Mouse (Mus musculus) urinary bladder, postnatal 14 days (tissue): ENCODE measurements around the gene Hspb1.

Experiments
- DNase-seq: peaks from one replicate; pipeline ENCODE4 v3.0.0; 2021; ENCODE audit warnings: low spot score

Hspb1 gene

DNA sequence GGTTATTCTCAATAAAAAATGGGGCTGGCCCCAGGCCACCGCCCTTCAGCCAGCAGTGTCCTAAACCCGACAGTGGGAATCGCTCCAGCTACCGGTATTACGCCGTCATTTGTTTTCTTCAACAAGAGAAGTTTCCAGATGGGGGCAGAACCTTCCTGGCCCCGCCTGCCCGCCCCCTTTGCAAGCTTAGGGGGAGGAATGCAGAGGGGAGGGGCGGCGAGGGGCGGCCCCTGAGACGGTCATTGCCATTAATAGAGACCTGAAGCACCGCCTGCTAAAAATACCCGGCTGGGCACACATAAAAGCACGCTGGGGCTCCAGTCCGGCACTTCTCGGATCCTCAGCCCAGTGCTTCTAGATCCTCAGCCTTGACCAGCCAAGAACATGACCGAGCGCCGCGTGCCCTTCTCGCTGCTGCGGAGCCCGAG is at the start of gene Hspb1:
Hspb1 (plus strand) TSS at position 245 of the 428 bp plus-strand sequence.
- peak; percentile 89 for DNase-seq

DNA sequence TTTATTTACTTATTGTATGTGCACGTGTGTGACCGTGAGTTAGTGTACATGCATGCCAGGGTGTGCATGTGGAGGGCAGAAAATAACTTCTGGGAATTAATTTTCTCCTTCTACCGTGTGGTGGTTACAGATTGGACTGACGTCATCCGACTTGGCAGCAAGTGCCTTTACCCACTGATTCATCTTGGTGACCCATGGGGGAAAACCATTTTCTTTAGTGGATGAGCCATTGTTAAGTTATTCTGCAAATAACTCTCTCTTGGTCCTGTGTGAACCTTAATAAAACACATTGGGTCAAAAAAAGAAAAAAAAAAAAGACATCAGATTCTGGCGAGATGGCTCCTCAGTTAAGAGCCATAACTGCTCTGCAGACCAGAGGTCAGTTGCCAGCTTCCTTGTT is 46.1 kb upstream of the Hspb1 start:
- DNase-seq = no peak

DNA sequence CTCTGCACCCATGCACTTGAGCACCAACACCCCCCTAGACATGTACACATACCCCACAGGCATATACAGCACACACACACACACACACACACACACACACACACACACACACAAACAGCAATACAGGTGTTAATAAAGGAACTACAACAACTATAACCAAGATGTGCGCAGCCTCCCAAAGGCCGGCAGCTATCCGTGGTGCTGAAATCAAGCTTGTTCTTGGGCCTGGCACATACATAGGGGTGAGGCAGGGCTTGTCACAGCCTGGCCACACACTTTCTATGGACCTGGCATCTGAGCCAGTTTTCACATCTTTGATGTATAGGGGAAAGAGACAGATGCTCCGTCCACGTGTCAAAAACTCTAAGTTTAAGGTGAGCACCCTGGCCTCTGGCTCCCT is 44.3 kb upstream of the Hspb1 start:
- peak; percentile 55 for DNase-seq

DNA sequence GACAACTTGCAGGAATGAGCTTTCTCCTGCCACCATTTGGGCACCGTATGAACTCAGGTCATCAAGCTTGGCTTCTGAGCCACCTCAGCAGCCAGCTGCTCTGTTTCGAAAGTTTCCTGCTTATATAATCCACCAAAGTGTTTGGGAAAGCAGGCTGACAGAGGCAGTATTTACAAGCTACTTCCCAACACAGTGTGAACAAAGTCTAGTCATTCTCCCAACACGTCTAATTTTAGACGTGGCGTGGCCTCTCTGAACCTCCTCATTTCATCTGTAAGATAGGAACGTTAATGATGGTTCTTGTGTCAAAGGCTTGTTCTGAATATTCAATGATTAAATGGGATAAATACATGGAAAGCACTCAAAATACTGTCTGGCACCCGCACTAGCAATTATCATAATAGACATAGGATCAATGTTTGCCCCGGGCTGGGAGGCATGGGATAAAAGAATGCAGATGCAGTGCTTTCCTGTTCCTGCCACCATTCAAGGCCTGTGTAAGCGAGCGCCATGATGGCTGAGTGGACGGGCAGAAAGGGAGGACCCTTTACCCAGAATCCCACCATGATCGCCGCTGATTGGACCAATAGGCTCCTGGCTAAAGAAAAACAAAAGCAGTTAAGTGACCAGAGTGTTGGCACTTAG is 41.9 kb upstream of the Hspb1 start:
- no peak for DNase-seq

DNA sequence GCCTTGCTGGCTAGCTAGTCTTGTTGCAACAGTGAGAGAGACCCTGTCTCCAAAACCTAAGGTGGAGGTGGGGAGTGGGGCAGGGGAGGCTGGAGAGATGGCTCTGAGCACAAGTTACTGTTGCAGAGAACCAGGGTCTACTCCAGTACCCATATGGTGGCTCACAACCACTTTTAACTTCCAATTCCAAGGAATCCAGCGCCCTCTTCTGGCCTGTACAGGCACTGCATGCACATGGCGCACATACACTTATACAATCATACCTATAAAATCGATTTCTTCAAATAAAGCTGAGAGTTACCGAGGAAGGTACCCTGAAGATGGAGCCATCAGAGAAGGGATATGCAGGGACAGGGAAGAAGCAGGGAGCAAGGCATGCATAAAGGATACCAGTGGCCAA is 40.3 kb upstream of the Hspb1 start:
- no peak for DNase-seq

DNA sequence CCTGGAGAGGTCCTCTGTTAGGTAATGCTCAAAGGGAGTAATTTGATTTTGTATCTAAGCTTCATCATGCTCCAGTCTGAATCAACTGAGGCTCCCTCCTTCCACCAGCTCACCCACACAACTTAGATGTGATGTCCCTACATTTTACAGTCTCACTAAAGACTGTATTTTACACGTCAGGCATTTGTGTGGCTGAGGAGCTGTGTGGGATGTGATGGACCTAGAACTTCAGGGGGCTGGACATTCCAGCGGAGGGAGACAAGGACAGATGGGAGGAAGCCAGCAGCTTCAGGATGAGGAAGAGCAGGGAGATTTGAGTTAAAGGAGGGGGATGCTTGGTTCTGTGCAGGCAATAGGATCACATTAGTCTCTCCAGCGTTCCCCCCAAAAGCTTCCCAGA is 39.8 kb upstream of the Hspb1 start:
- DNase-seq = no peak

DNA sequence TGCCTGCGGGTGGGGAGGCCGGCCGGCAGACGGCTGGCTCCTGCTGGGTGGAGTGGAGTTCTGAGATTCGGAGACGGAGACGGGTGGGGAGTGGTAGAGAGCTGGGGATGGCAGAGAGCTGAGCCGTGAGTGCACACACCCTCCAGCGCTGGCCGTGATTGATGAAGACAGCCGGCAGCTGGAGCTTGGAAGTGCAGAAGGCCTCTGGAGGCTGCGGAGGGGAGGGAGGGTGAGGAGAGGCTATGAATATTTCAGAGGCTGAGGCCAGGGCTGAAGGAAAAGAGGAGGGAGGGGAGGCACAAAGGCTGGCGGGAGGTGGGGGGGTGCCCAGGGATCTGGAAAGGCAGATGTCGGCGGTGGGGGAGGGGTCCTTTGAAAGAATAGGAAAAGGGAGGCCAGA is 36.7 kb upstream of the Hspb1 start:
- DNase-seq = no peak

DNA sequence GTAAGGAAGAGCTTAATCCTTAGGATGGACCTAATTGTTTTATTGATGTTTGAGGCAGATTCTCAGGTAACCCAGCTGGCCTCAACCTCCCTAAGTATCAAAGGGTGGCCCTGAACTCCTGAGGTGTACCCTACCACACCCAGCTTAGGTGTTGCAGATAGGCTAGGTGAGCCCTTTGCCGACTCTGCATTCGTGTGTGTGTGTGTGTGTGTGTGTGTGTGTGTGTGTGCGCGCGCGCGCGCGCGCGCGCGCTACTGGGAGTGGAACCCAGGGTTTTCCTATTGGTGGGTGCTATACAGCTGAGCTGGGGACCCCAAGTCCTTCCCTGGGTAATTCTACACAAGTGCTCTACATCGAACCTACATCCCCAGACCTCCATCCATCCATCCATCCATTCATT is 36.2 kb upstream of the Hspb1 start:
- no peak for DNase-seq

DNA sequence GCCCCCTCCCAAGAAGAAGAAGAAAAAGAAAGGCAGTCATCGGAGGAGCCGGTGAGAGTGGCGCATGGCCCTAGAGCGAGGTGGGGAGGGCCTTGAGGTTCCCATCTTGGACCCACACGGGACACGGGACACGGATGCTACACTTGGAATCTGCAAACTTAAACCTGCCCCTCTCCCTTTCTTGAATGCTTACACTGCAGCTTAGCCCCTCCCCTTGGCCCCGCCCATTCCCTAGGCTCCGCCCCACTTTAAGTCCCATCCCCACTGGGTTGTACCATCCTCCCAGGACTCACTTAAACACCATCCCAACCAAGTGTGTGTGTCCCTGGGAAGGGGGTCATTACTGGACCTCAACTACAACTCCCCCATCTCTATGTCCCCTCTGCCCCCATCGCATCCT is 35.3 kb upstream of the Hspb1 start:
- DNase-seq = no peak

DNA sequence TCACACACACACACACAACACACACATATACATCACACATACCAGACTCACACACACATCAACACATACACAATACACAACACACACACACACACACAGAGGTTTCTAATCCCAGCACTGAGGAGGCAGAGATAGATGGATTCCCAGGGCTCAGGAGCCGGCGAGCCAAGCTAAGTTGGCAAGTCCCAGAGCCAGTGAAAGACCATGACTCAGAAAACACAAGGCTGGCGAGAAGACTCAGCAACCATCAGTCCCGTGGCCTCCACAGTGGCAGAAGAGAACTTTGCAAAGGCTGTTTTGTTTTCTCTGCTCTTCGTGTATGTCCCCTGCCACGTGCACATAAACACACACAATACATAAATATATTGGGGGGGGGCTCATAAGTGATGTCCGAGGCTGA is 34.0 kb upstream of the Hspb1 start:
- no peak for DNase-seq

DNA sequence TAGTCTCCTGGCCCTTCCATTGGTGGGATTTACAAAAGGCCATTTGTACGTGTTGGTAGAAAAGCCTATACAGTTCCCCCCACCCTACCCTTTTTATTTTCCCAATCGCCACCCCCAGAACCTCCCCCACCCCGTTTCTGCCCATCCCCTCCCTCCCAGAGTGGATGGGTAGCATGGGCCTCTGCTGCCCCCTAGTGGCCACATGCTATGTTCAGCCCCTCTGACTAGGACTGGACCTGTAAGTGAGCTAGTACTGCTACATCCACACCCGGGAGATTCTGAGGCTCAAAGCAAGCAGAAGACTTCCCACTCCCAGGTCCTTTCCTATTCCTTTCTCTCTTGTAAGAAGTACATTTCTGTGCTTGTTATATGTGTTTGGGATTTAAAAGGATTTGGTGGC is 32.6 kb upstream of the Hspb1 start:
- DNase-seq = peak; percentile 74

DNA sequence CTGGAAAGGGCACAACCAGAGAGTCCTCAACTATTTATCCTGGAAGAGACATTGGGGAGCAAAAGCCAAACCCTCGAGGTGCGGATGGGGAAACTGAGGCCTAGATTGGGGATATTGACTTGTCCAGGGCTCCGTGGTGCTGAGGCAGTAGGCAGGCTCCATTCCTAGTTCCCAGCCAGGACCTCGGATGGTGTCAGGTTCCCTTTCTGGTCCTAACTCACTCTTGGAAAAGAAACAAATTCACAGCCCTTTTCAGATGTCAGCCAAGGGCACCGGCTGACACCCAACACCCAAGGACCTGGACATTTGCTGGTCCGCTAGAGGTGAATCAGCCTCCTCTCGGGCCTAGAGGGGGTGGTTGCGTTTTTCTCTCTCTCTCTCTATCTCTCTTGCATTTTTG is 21.1 kb upstream of the Hspb1 start:
- DNase-seq = no peak

DNA sequence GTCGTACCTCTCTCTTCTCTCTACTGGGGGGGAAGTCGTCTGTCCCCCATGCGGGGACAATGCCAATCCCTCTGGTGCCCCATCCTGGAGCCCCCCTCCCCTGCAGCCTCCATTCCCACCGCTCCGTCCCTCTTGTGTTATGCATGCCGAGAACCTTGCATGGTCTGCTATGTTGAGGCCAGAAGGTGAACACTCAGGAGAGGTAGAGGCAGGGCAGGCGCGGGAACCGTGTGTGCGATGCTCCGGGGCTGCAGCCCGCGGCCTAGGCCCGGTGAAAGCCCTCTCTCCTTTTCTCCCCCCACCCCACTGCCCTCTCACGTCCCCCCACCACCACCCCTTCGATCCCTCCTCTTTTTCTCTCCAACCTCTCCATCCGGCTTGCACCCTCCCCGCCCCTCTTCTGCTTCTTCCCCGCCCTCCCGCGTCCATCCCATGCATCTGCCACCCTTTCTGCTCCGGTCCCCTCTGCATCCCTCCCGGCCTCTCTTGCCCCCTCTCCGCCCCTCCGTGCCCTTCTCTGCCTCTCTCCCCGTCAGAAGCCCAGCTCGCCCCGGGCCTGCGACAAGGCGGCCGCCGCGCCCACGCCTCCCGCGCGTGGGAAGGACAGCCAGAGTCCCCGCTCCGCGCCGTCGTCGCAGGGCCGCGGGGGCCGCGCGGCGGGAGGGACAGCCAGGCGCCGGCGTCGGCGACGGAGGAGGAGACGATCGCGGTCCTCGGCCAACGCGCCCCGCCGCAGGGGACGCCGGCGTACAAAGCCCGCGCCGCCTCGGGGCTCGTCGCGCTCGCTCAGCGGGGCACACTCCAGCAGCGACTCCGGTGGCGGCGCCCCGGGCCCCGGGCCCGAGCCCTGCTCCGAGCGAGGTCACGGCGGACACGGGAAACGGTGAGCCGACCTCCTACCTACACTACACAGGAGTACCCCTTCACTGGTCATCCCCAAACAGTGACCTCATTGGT is 19.8 kb upstream of the Hspb1 start:
- DNase-seq = no peak

DNA sequence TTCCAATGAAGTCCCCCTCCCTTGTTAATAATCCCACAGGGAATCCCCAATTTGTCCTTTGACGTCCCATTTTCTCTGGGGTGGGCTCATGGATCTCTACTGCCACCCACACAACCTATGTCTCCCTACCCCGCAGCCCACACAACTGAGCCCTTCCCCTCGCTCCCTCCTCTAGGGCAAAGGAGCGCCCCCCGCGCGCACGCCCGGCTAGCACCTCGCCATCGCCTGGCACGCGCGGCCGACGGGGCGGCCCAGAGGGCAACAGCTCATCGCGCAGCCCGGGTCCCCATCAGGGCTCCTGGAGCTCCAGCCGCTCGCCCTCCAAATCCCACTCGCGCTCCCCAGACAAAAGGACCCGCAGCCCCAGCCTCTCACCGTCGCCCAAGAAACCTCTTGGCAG is 19.1 kb upstream of the Hspb1 start:
- DNase-seq = no peak

DNA sequence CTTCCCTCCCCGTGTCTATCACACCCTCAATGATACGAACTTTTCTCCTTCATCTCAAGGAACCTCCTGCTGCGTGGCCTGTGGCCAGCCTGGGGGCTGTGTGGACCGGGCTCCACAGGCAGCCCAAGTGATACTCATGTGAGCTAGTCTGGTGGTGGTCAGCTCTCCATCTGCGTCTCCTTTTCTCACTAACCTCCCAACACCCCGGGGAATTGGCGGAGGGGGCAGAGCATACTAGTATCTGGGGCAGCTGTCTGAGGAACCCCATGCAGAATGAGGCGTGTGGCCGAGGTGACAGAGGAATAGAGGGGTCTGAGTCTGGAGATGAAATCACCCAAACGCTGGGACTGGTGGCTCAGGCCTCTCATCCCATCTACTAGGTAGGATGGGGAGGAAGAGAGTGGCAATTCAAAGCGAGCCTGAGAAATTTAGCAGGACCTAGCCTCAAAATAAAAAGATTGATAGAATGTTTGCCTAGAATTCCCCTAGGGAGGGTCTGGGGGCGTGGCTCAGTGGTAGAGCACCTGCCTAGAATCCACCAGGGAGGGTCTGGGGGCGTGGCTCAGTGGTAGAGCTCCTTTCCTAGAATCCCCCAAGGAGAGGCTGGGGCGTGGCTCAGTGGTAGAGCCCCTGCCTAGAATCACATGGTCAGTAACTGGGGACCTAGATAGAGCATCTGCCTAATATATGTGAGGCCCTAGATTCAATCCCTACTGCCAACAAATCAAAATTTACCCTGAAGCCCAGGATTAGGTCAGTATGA is 17.9 kb upstream of the Hspb1 start:
- DNase-seq = no peak

DNA sequence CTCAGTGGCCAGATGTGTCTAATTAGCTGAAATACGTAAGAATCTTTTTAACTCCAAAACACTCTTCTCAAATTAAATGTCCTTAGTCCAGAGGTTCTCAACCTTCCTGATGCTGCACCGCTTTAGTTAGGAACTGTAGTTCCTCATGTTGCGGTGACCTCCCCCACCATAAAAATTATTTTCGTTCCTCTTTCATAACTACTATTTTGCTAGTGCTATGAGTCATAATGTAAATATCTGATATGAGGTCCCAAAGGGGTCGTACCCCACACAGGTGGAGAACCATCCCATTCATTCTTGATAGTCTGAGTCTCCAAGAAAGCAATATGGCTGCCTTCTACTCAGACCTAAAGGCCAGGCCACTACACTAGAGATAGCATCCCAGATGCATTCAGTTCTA is 17.2 kb upstream of the Hspb1 start:
- DNase-seq = no peak

DNA sequence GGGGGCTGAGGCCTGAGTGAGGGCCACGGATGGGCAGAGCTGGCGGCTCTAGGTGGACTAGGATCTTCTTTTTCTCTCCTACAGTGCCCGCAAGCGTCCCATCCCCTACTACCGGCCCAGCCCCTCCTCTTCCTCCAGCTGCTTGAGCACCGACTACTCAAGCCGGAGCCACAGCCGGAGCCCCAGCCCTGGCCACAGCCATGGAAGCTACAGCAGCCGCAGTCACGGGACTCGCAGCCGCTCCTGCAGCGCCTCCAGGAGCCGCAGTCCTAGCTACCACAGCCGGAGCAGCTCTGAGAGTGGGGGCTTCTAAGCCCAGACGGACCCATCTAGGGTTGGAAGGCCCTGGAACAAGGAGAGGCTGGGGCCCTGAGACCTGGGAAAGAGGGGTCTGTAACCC is 14.7 kb upstream of the Hspb1 start:
- DNase-seq = no peak

DNA sequence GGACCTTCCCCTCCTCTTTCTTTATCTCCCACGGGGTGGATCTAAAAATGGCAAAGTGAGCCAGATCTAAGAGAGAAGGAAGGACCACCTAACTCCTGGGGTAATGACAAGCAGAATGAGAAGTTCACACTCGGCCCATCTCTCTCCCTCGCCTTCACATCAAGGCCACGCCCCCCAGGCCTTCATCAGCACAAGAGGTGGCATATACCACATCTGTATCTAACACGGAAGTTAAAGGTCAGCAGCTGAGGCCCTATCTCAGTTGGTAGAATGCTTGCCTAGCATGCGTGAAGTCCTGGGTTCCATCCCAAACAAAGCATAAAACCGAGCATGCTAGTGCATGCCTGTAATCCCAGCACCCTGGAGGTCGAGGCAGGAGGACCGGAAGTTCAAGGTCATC is 14.0 kb upstream of the Hspb1 start:
- DNase-seq = no peak

DNA sequence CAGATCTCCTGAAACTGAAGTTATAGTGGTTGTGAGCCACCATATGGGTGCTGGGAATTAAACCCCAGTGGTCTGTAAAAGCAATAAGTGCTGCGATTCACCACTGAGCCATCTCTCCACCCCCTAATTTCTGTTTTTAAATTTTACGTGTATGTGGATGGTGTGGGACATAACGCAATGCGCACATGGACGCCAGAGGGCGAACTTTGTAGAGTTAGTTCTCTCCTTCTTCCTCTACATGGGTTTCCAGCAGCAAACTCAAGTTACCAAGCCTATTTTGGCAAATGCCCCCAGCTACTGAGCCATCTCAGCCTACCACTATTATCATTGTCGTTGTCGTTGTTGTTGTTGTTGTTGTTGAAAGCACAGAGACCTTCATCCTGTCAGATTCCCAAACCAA is 10.5 kb upstream of the Hspb1 start:
- peak; percentile 79 for DNase-seq

DNA sequence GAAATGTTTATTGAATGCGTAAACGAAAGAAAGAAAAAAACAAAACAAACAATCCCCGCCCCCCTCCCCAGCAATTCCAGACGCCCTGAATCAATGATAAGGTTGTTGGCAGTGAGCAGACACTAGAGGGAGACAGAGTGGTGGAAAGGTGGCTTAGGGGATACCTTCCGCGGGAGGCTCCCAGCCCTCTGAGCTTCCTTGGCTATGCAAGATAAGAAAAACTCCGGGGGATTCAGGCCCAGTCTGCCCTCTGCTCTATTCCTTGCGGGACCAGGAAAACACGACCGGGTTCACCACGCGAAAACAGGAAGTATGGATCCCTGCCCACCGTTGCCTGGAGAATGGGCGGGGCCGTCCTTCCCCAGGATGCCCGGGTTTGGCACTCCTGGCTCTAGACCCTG is 9.9 kb upstream of the Hspb1 start:
- DNase-seq = peak; percentile 70

DNA sequence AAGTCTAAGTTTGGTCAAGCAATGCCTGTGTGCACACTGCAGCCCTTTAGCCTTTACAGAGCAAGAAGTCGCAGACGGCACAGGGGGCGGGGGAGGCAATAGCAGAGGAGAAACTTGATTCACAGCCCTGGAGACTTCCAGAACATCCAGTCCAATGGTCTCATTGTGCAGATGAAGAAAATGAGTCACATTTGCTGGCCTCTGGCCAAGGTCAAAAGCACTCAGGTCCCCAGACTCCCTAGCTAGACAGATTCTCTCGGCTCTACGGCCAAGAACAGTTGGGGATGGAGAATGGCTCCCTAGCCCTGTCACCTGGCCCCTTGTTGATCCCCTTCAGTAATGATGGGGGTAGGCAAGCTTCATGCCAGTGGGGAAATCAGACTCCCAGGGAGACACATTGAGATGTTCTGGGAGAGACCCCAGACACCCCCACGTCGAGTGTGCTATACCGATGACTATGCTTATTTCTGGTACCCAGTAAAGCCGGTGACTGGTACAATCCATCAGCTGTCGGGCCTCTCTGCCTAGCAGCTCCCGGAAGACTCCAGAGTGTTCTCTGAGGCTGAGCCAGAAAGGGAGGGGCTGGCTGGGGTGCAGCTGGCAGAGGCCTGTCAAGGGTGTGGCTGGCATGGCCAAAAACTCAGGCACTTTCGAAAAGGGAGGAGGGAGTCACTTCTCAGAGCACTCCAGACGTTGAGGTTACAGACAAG is 8.1 kb upstream of the Hspb1 start:
- peak; percentile 88 for DNase-seq

DNA sequence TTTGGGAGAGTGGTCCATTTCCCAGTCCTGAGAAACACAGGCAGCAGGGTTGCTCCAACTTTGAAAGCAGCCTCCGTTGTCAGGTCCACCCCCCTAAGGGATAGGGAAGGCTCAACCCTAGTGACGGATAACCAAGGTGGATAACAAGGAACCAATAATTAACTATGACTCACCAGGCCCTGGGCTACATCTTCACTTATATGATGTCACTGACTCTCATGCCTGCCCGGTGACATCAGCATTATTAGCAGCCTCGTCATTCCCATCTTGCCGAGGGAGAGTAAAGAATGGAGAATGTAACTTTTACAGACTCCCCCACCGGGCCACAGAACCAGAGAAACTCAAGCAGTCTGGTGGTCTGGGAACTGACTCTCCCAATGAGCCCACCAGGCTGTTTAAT is 3.1 kb upstream of the Hspb1 start:
- DNase-seq = no peak
